Mouse (Mus musculus) intestine, postnatal 0 days (tissue): ENCODE results near the gene Ank2. TPM values are rescaled to one million over a fixed set of nuclear protein-coding genes. Genes with fewer than 3 reads are reported as not detected.

Experiments used
- ATAC-seq: fragments of 200-750 bp; cut with Nextera tagmentation; 2 replicates; pipeline ENCODE4 v1.8.0; 2017; ENCODE audit warnings: mild to moderate bottlenecking, moderate TSS enrichment, moderate library complexity
- H3K27ac ChIP-seq: fragments of 300-500 bp; sonication (generic); 2 replicates; pipeline ENCODE4 v1.5.1; 2014; ENCODE audit warnings: mild to moderate bottlenecking, low read depth, low read length, moderate library complexity
- H3K27me3 ChIP-seq: fragments of 300-500 bp; sonication (generic); replicated peaks from 2 replicates; pipeline ENCODE4 v1.6.1; 2014; ENCODE audit warnings: low read length, mixed read lengths; ENCODE audit not compliant: control insufficient read depth, insufficient read depth
- H3K36me3 ChIP-seq: fragments of 300-500 bp; sonication (generic); 2 replicates; pipeline ENCODE4 v1.6.1; 2014; ENCODE audit warnings: mild to moderate bottlenecking, moderate library complexity; ENCODE audit not compliant: control insufficient read depth, insufficient read depth
- H3K4me1 ChIP-seq: fragments of 300-500 bp; sonication (generic); replicated peaks from 2 replicates; pipeline ENCODE4 v1.6.1; 2014; ENCODE audit warnings: antibody characterized with exemption, low read length, mixed read lengths; ENCODE audit not compliant: control insufficient read depth, insufficient read depth
- H3K4me2 ChIP-seq: fragments of 300-500 bp; sonication (generic); replicated peaks from 2 replicates; pipeline ENCODE4 v1.6.1; 2014; ENCODE audit warnings: low read depth, mild to moderate bottlenecking, moderate library complexity
- H3K4me3 ChIP-seq: fragments of 300-500 bp; sonication (generic); 2 replicates; pipeline ENCODE4 v1.5.1; 2014; ENCODE audit warnings: low read depth, low read length
- H3K9ac ChIP-seq: fragments of 300-500 bp; sonication (generic); 2 replicates; pipeline ENCODE4 v1.6.1; 2014; ENCODE audit warnings: mild to moderate bottlenecking, low read depth, low read length
- H3K9me3 ChIP-seq: fragments of 300-500 bp; sonication (generic); 2 replicates; pipeline ENCODE4 v1.6.1; 2016; ENCODE audit warnings: mixed run types; ENCODE audit not compliant: control insufficient read depth
- CTCF ChIP-seq: sonication (generic); IDR thresholded peaks from 2 replicates; pipeline ENCODE4 v1.5.1; 2016; ENCODE audit warnings: low read depth, mild to moderate bottlenecking, control low read depth, antibody characterized with exemption, moderate library complexity
- WGBS: fragments of 180-500 bp; shearing (Covaris S2); extraction: QIAGEN DNeasy Blood & Tissue Kit; methylation state at CpG from one replicate; pipeline ENCODE4 v1.1.7; 2014; 5-methylcytosine and 5-hydroxymethylcytosine counted together
- polyA plus RNA-seq: library from polyadenylated mRNA; unstranded; fragments of >200 nt; fragmentation: Nextera tagmentation; extraction: Ambion mirVana; gene quantifications from 2 replicates; pipeline ENCODE4 v1.2.1, GENCODE M21; 2015

Ank2 gene
- polyA plus RNA-seq, 1 experiment from 2014 or later, result 9.0 TPM

DNA sequence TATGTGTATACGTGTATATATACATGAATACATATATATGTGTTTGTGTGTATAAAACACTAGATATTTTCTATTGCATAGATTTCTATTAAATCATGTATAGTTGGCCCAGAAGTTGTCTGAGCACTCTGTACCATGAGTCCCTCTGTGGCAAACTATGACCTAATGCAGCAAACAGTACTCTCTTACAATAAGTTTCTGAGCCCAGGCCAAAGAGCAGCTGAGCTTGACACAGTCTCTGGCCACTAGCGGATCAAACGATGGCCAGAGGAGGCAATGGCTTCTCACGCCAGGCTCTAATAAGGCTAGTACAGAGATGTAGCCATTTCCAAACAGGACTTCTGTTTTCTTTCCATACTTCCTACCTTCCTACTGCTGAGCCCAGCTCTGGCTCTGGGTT lies 380.4 kb downstream of the Ank2 start:
- no peak overlapping the region for H3K4me2 ChIP-seq
- no peaks in the 10 kb centered on the region for H3K27me3 ChIP-seq
- no peak overlapping the region for H3K27ac ChIP-seq
- ATAC-seq, result no peak
- no peak overlapping the region for H3K4me3 ChIP-seq
- no peak overlapping the region for H3K9ac ChIP-seq
- 91% methylated on average over 4 of the region's 4 CpGs for WGBS
- no peaks in the 10 kb centered on the region for H3K9me3 ChIP-seq
- H3K4me1 ChIP-seq, result no peaks in the 10 kb centered on the region
- H3K36me3 ChIP-seq, result no peaks in the 10 kb centered on the region
- TF ChIP-seq CTCF, result no peak

- WGBS, result 74% methylated on average over 6 of the region's 6 CpGs
- no peak overlapping the region for H3K27ac ChIP-seq
- no peak for ATAC-seq
Measured at GRCm38 (mm10) chr3:127116226-127116625, 382.9 kb downstream of the Ank2 start.

DNA sequence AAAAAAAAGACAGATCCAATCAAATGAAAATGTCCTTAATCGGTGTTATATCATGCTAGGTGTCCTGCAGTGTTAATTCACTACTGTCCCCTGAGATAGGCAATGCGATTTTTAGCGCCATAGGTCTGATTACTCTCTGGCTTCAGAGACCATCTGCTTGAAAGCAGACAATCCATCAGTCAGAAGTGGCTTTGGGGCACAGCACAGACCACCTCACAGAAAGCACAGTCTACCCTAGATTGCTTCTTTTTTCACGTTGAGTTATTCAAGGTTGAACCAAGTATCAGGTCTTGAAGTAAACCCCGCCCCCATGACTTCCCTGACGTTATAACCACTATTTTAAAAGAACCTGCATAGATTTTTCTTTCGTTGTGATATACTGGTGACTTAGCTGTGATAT lies 385.9 kb downstream of the Ank2 start:
- H3K9me3 ChIP-seq, result no peaks in the 10 kb centered on the region
- no peaks in the 10 kb centered on the region for H3K4me1 ChIP-seq
- H3K4me2 ChIP-seq, result no peak overlapping the region
- no peak overlapping the region for H3K9ac ChIP-seq
- H3K27me3 ChIP-seq, result no peaks in the 10 kb centered on the region
- no peak for TF ChIP-seq CTCF
- WGBS, result 83% methylated on average over 7 of the region's 7 CpGs
- no peak overlapping the region for H3K4me3 ChIP-seq
- H3K27ac ChIP-seq, result no peak overlapping the region
- no peak for ATAC-seq
- H3K36me3 ChIP-seq, result no peaks in the 10 kb centered on the region

More at GRCm38 (mm10) chr3:127116226-127116625, 382.9 kb downstream of the Ank2 start:
- Histone ChIP-seq H3K4me2 (no peak overlapping the region), H3K36me3 (no peaks in the 10 kb centered on the region), H3K4me1 (no peaks in the 10 kb centered on the region), H3K9me3 (no peaks in the 10 kb centered on the region), H3K27me3 (no peaks in the 10 kb centered on the region), H3K9ac (no peak overlapping the region), H3K4me3 (no peak overlapping the region)
- no peak for TF ChIP-seq CTCF

- Histone ChIP-seq H3K4me2 (no peak overlapping the region), H3K36me3 (no peaks in the 10 kb centered on the region), H3K9me3 (no peaks in the 10 kb centered on the region), H3K4me3 (no peak overlapping the region), H3K4me1 (no peaks in the 10 kb centered on the region), H3K27me3 (no peaks in the 10 kb centered on the region), H3K27ac (no peak overlapping the region), H3K9ac (no peak overlapping the region)
- WGBS, result 81% methylated on average over 3 of the region's 3 CpGs
- TF ChIP-seq CTCF, result no peak
- ATAC-seq, result no peak
Measured at GRCm38 (mm10) chr3:127109413-127109812, 389.7 kb downstream of the Ank2 start.

- no peak overlapping the region for H3K4me2 ChIP-seq
- TF ChIP-seq CTCF, result no peak
- no peaks in the 10 kb centered on the region for H3K36me3 ChIP-seq
- H3K27ac ChIP-seq, result no peak overlapping the region
- no peak overlapping the region for H3K9ac ChIP-seq
- no peaks in the 10 kb centered on the region for H3K4me1 ChIP-seq
- ATAC-seq, result no peak
- 70% methylated on average over 2 of the region's 2 CpGs for WGBS
- H3K9me3 ChIP-seq, result no peaks in the 10 kb centered on the region
- no peak overlapping the region for H3K4me3 ChIP-seq
- H3K27me3 ChIP-seq, result no peaks in the 10 kb centered on the region
Measured at GRCm38 (mm10) chr3:127108481-127108880, 390.7 kb downstream of the Ank2 start.

DNA sequence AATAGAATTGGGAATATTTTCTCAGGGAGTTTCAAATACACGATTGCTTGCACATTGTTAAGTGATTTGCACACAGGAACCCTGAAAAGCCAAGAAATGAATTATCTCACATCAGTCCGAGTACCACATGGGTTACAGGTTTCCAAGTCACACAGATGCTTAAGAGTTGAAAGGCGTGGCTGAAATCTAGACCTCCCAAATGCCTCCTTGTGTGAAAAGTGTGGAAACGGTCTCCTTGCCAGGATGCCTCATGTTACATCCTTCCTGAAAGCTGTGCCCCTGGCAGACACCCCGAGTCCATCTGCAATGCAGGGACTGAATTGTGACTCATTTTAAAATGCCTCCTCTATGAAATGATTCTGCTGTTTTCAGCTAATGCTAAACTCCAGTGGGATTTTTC lies 391.9 kb downstream of the Ank2 start:
- no peak for TF ChIP-seq CTCF
- Histone ChIP-seq H3K9ac (no peak overlapping the region), H3K27ac (no peak overlapping the region), H3K4me2 (no peak overlapping the region), H3K4me1 (no peaks in the 10 kb centered on the region), H3K9me3 (no peaks in the 10 kb centered on the region), H3K27me3 (no peaks in the 10 kb centered on the region), H3K36me3 (no peaks in the 10 kb centered on the region), H3K4me3 (no peak overlapping the region)
- WGBS, result 80% methylated on average over 5 of the region's 5 CpGs
- ATAC-seq, result no peak

DNA sequence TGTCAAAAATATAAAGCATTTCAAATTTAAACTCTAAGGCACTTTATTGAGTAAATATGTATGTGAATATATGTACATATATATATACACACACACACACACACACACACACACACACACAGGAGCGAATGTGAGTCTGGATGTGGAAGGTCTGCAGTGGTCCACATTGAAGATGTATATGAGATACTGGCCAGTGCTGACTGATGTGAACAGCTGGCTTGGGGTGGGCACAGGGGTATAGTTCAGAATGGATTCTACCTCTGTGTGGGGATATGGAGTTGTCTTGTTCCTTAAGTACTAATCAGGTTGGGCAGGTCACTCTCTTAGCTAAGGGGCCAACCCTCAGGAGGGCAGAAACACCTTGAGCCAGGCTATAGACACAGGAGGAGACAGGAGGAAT lies 397.8 kb downstream of the Ank2 start:
- H3K4me1 ChIP-seq, result no peaks in the 10 kb centered on the region
- 83% methylated on average over 1 of the region's 1 CpGs for WGBS
- H3K4me2 ChIP-seq, result no peak overlapping the region
- no peak overlapping the region for H3K27ac ChIP-seq
- H3K9me3 ChIP-seq, result no peaks in the 10 kb centered on the region
- H3K36me3 ChIP-seq, result no peaks in the 10 kb centered on the region
- H3K4me3 ChIP-seq, result no peak overlapping the region
- no peak for ATAC-seq
- H3K27me3 ChIP-seq, result no peaks in the 10 kb centered on the region
- H3K9ac ChIP-seq, result no peak overlapping the region
- TF ChIP-seq CTCF, result no peak
